Mouse (Mus musculus) intestine, embryonic 15.5 days (tissue): ENCODE measurements around the gene Pde1b. TPM values are rescaled to one million over a fixed set of nuclear protein-coding genes. Genes with fewer than 3 reads are reported as not detected.

ENCODE experiments used
- ATAC-seq: fragments of 200-750 bp; cut with Nextera tagmentation; 2 replicates; pipeline ENCODE4 v1.8.0; 2017; ENCODE audit warnings: moderate TSS enrichment, moderate library complexity
- H3K27ac ChIP-seq: fragments of 300-500 bp; sonication (generic); 2 replicates; pipeline ENCODE4 v1.5.1; 2015; ENCODE audit warnings: mild to moderate bottlenecking, inconsistent platforms
- H3K27me3 ChIP-seq: fragments of 300-500 bp; sonication (generic); replicated peaks from 2 replicates; pipeline ENCODE4 v1.6.1; 2015; ENCODE audit warnings: inconsistent platforms
- H3K36me3 ChIP-seq: fragments of 300-500 bp; sonication (generic); 2 replicates; pipeline ENCODE4 v1.6.1; 2015; ENCODE audit warnings: inconsistent platforms
- H3K4me1 ChIP-seq: fragments of 300-500 bp; sonication (generic); replicated peaks from 2 replicates; pipeline ENCODE4 v1.6.1; 2015; ENCODE audit warnings: inconsistent platforms
- H3K4me2 ChIP-seq: fragments of 300-500 bp; sonication (generic); replicated peaks from 2 replicates; pipeline ENCODE4 v1.6.1; 2015; ENCODE audit warnings: mild to moderate bottlenecking, inconsistent platforms
- H3K4me3 ChIP-seq: fragments of 300-500 bp; sonication (generic); replicated peaks from 2 replicates; pipeline ENCODE4 v1.5.1; 2015; ENCODE audit warnings: inconsistent platforms
- H3K9ac ChIP-seq: fragments of 300-500 bp; sonication (generic); 2 replicates; pipeline ENCODE4 v1.6.1; 2015; ENCODE audit warnings: inconsistent platforms
- H3K9me3 ChIP-seq: fragments of 300-500 bp; sonication (generic); 2 replicates; pipeline ENCODE4 v1.6.1; 2016; ENCODE audit warnings: inconsistent platforms
- WGBS: fragments of 180-500 bp; shearing (Covaris S2); methylation state at CpG from one replicate; pipeline ENCODE4 v1.1.7; 2015; 5-methylcytosine and 5-hydroxymethylcytosine counted together
- polyA plus RNA-seq: library from polyadenylated mRNA; unstranded; fragments of >200 nt; fragmentation: Nextera tagmentation; extraction: Ambion mirVana; gene quantifications from 2 replicates; pipeline ENCODE4 v1.2.1, GENCODE M21; 2015

Pde1b gene
- polyA plus RNA-seq, 1 experiment from 2014 or later, result 6.3 TPM

GRCm38 (mm10) chr15:103484490-103484889, 18.3 kb upstream of the Pde1b start:
- H3K9ac ChIP-seq, result no peak overlapping the region
- H3K27ac ChIP-seq, result no peak overlapping the region
- H3K4me2 ChIP-seq, result no peak overlapping the region
- WGBS, result 48% methylated on average over 2 of the region's 2 CpGs
- H3K9me3 ChIP-seq, result no peaks in the 10 kb centered on the region
- H3K4me3 ChIP-seq, result no peak overlapping the region
- no peaks in the 10 kb centered on the region for H3K4me1 ChIP-seq
- ATAC-seq, result no peak
- no peaks in the 10 kb centered on the region for H3K27me3 ChIP-seq
- H3K36me3 ChIP-seq, result no peaks in the 10 kb centered on the region

GRCm38 (mm10) chr15:103485106-103485505, 17.7 kb upstream of the Pde1b start:
- H3K4me2 ChIP-seq, result no peak overlapping the region
- H3K36me3 ChIP-seq, result no peaks in the 10 kb centered on the region
- ATAC-seq, result no peak
- H3K9me3 ChIP-seq, result no peaks in the 10 kb centered on the region
- H3K27me3 ChIP-seq, result no peaks in the 10 kb centered on the region
- no peak overlapping the region for H3K4me3 ChIP-seq
- H3K27ac ChIP-seq, result no peak overlapping the region
- H3K4me1 ChIP-seq, result no peaks in the 10 kb centered on the region
- WGBS, result 49% methylated on average over 3 of the region's 3 CpGs
- no peak overlapping the region for H3K9ac ChIP-seq

- no peaks in the 10 kb centered on the region for H3K9me3 ChIP-seq
- no peak for ATAC-seq
- H3K4me2 ChIP-seq, result no peak overlapping the region
- H3K4me1 ChIP-seq, result no peaks in the 10 kb centered on the region
- H3K36me3 ChIP-seq, result no peaks in the 10 kb centered on the region
- 79% methylated on average over 1 of the region's 1 CpGs for WGBS
- H3K4me3 ChIP-seq, result no peak overlapping the region
- no peak overlapping the region for H3K9ac ChIP-seq
- no peak overlapping the region for H3K27ac ChIP-seq
- H3K27me3 ChIP-seq, result no peaks in the 10 kb centered on the region
These were observed 16.2 kb upstream of the Pde1b start for GRCm38 (mm10) chr15:103486658-103487057.

- Histone ChIP-seq H3K36me3 (no peaks in the 10 kb centered on the region), H3K4me3 (no peak overlapping the region), H3K4me2 (no peak overlapping the region), H3K27ac (no peak overlapping the region), H3K27me3 (no peaks in the 10 kb centered on the region), H3K4me1 (no peaks in the 10 kb centered on the region), H3K9ac (no peak overlapping the region), H3K9me3 (no peaks in the 10 kb centered on the region)
- no peak for ATAC-seq
- WGBS, result 69% methylated on average over 4 of the region's 4 CpGs
These were observed 14.5 kb upstream of the Pde1b start for GRCm38 (mm10) chr15:103488336-103488735.

GRCm38 (mm10) chr15:103496204-103497140, 6.4 kb upstream of the Pde1b start:
- Histone ChIP-seq H3K36me3 (no peaks in the 10 kb centered on the region), H3K9me3 (no peaks in the 10 kb centered on the region), H3K4me3 (no peak overlapping the region), H3K4me2 (no peak overlapping the region), H3K4me1 (no peaks in the 10 kb centered on the region), H3K9ac (no peak overlapping the region), H3K27me3 (no peaks in the 10 kb centered on the region), H3K27ac (no peak overlapping the region)
- ATAC-seq, result no peak
- WGBS, result 68% methylated on average over 10 of the region's 10 CpGs

- WGBS, result 35% methylated on average over 3 of the region's 3 CpGs
These were observed 4.7 kb upstream of the Pde1b start for GRCm38 (mm10) chr15:103498157-103498556.

GRCm38 (mm10) chr15:103500723-103501122, 2.1 kb upstream of the Pde1b start:
- Histone ChIP-seq H3K9me3 (no peaks in the 10 kb centered on the region), H3K4me3 (no peak overlapping the region), H3K36me3 (no peaks in the 10 kb centered on the region), H3K27ac (no peak overlapping the region), H3K9ac (no peak overlapping the region), H3K4me1 (peaks cover 8% of the 10 kb centered on the region; the same call in 1 of the 2 replicates), H3K27me3 (peaks cover 14% of the 10 kb centered on the region), H3K4me2 (no peak overlapping the region)
- 81% methylated on average over 1 of the region's 1 CpGs for WGBS
- ATAC-seq, result no peak

More at GRCm38 (mm10) chr15:103498157-103498556, 4.7 kb upstream of the Pde1b start:
- Histone ChIP-seq H3K9me3 (no peaks in the 10 kb centered on the region), H3K4me2 (no peak overlapping the region), H3K9ac (no peak overlapping the region), H3K27me3 (0 out of 2 replicates have a peak, but pooled peaks cover 2% of the 10 kb centered on the region), H3K4me1 (peaks cover 6% of the 10 kb centered on the region; the same call in 1 of the 2 replicates), H3K36me3 (no peaks in the 10 kb centered on the region), H3K27ac (no peak overlapping the region), H3K4me3 (no peak overlapping the region)
- no peak for ATAC-seq

GRCm38 (mm10) chr15:103501186-103501585, 1.6 kb upstream of the Pde1b start:
- peaks cover 14% of the 10 kb centered on the region for H3K27me3 ChIP-seq
- no peaks in the 10 kb centered on the region for H3K9me3 ChIP-seq
- 45% methylated on average over 2 of the region's 2 CpGs for WGBS
- no peak overlapping the region for H3K4me2 ChIP-seq
- no peak overlapping the region for H3K4me3 ChIP-seq
- peaks cover 8% of the 10 kb centered on the region; the same call in 1 of the 2 replicates for H3K4me1 ChIP-seq
- no peak for ATAC-seq
- no peak overlapping the region for H3K9ac ChIP-seq
- no peak overlapping the region for H3K27ac ChIP-seq
- H3K36me3 ChIP-seq, result no peaks in the 10 kb centered on the region

- ATAC-seq, result peak; percentile 69
- peaks cover 16% of the 10 kb centered on the region for H3K27me3 ChIP-seq
These were observed 392 bp downstream of the Pde1b start for GRCm38 (mm10) chr15:103503251-103503600.

GRCm38 (mm10) chr15:103503660-103504059, 826 bp downstream of the Pde1b start:
- 49% methylated on average over 12 of the region's 12 CpGs for WGBS
- peak overlapping the region; percentile 96 for H3K4me2 ChIP-seq
- peak overlapping the region; percentile 55 for H3K4me3 ChIP-seq
- H3K36me3 ChIP-seq, result no peaks in the 10 kb centered on the region
- H3K27me3 ChIP-seq, result peaks cover 16% of the 10 kb centered on the region
- H3K27ac ChIP-seq, result no peak overlapping the region
- H3K9me3 ChIP-seq, result no peaks in the 10 kb centered on the region
- ATAC-seq, result no peak
- no peak overlapping the region for H3K9ac ChIP-seq
- H3K4me1 ChIP-seq, result peaks cover 8% of the 10 kb centered on the region; the same call in 1 of the 2 replicates

More at GRCm38 (mm10) chr15:103503251-103503600, 392 bp downstream of the Pde1b start:
- no peaks in the 10 kb centered on the region for H3K9me3 ChIP-seq
- peak overlapping the region; percentile 51 for H3K9ac ChIP-seq
- peaks cover 8% of the 10 kb centered on the region; the same call in 1 of the 2 replicates for H3K4me1 ChIP-seq
- WGBS, result 2% methylated on average over 15 of the region's 15 CpGs
- peak overlapping the region; percentile 96 for H3K4me2 ChIP-seq
- H3K4me3 ChIP-seq, result peak overlapping the region; percentile 55
- no peak overlapping the region for H3K27ac ChIP-seq
- no peaks in the 10 kb centered on the region for H3K36me3 ChIP-seq

- H3K27me3 ChIP-seq, result 0 out of 2 replicates have a peak, but pooled peaks cover 5% of the 10 kb centered on the region
- peaks cover 10% of the 10 kb centered on the region; the same call in 1 of the 2 replicates for H3K4me1 ChIP-seq
- no peaks in the 10 kb centered on the region for H3K36me3 ChIP-seq
- H3K27ac ChIP-seq, result no peak overlapping the region
- H3K9ac ChIP-seq, result no peak overlapping the region
- H3K4me2 ChIP-seq, result no peak overlapping the region
- H3K9me3 ChIP-seq, result no peaks in the 10 kb centered on the region
- no peak for ATAC-seq
- WGBS, result 65% methylated on average over 3 of the region's 3 CpGs
- no peak overlapping the region for H3K4me3 ChIP-seq
These were observed 6.5 kb downstream of the Pde1b start for GRCm38 (mm10) chr15:103509317-103509716.

- Histone ChIP-seq H3K4me3 (no peak overlapping the region), H3K9ac (no peak overlapping the region), H3K36me3 (no peaks in the 10 kb centered on the region), H3K4me2 (no peak overlapping the region), H3K4me1 (peaks cover 16% of the 10 kb centered on the region; the same call in 1 of the 2 replicates), H3K27ac (no peak overlapping the region), H3K27me3 (0 out of 2 replicates have a peak, but pooled peaks cover 2% of the 10 kb centered on the region), H3K9me3 (no peaks in the 10 kb centered on the region)
- ATAC-seq, result no peak
- 47% methylated on average over 1 of the region's 1 CpGs for WGBS
These were observed 8.8 kb downstream of the Pde1b start for GRCm38 (mm10) chr15:103511652-103512051.
